Mouse (Mus musculus) retina, embryonic 14.5 days (tissue): Measurements from ENCODE around the gene Olfr1095.

Source experiments
- DNase-seq: peaks from one replicate; pipeline ENCODE4 v3.0.0-alpha.2; 2015; ENCODE audit warnings: low spot score

The Olfr1095 gene

GRCm38 (mm10) chr2:86851596-86851995 is at the start of gene Olfr1095:
Gene Olfr1095, minus strand, starts transcription at chr2:86851696.
- no peak for DNase-seq

- DNase-seq = no peak
Observed at GRCm38 (mm10) chr2:86892116-86892515, 40.6 kb upstream of the Olfr1095 start, which contains the start of gene Olfr1097. Gene Olfr1097, minus strand, starts transcription at chr2:86892216.

- no peak for DNase-seq
Observed at GRCm38 (mm10) chr2:86874702-86875101, 23.2 kb upstream of the Olfr1095 start, which contains the start of gene Gm13723. Gene Gm13723, minus strand, starts transcription at chr2:86874802.

- no peak for DNase-seq
Observed at GRCm38 (mm10) chr2:86824363-86824762, 27.1 kb downstream of the Olfr1095 start, which contains the start of gene Olfr1094. Gene Olfr1094, plus strand, starts transcription at chr2:86824663.

GRCm38 (mm10) chr2:86809918-86810317 is 41.6 kb downstream of the Olfr1095 start, which contains the start of gene Olfr141:
Gene Olfr141, minus strand, starts transcription at chr2:86810018.
- DNase-seq = no peak
